22 mouse cellular contexts compared by ENCODE assay signal in the genomic region with DNA sequence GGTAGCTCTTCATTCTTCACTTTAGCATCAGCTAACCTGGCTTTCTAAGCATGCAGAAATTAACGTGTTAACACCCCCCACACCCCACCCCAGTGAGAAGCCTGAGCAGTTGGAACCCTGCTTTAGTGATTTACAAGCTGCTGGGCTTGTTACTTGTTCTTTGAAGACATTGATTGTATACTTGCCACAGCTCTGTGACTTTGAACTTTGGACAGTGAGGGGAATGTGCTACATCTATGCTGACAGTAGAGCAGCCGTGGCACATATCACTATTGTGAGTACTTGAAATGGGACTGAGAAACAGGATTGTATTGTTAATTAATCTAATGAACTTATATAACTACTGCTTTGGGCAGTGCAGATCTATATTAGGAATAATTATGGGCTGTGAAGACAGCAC.
"Had no signal": no experiment of that assay in that cellular context is flagged by ENCODE, and none has a peak within 500 bp of the region (broad histone marks: within the 10 kb centered on the region; RNA-seq: fewer than 3 reads in every experiment).

No protein-coding gene starts in this region.

- H3K36me3 ChIP-seq: liver, embryonic 15.5 days; midbrain, embryonic 15.5 days; neural tube, embryonic 12.5 days; neural tube, embryonic 15.5 days had no signal

- DNase-seq: kidney, adult 18-20 months; kidney, postnatal 14 days; layer of hippocampus, adult 9-11 months; lung, adult 2 months; lung, postnatal 14 days; lung, postnatal 4 days; right cerebral cortex, adult 18-20 months; right cerebral cortex, postnatal 14 days; right cerebral cortex, postnatal 4 days; thymus, adult 2 months; thymus, postnatal 25 days had no signal

- H3K9ac ChIP-seq: limb, embryonic 13.5 days; liver, embryonic 12.5 days; liver, embryonic 15.5 days; midbrain, embryonic 15.5 days; neural tube, embryonic 12.5 days; neural tube, embryonic 15.5 days had no signal

- H3K4me2 ChIP-seq: limb, embryonic 13.5 days; liver, embryonic 12.5 days; liver, embryonic 15.5 days; midbrain, embryonic 11.5 days; midbrain, embryonic 15.5 days; neural tube, embryonic 12.5 days; neural tube, embryonic 15.5 days had no signal

- H3K4me1 ChIP-seq: liver, embryonic 15.5 days; midbrain, embryonic 15.5 days; neural tube, embryonic 12.5 days; neural tube, embryonic 15.5 days had no signal

- H3K27ac ChIP-seq: layer of hippocampus, adult 2 months; limb, embryonic 10.5 days; limb, embryonic 13.5 days; liver, embryonic 12.5 days; liver, embryonic 15.5 days; midbrain, embryonic 15.5 days; neural tube, embryonic 12.5 days; neural tube, embryonic 15.5 days; stomach, postnatal 0 days had no signal

- H3K4me3 ChIP-seq: layer of hippocampus, adult 2 months; limb, embryonic 10.5 days; limb, embryonic 13.5 days; liver, embryonic 12.5 days; liver, embryonic 15.5 days; midbrain, embryonic 15.5 days; neural tube, embryonic 12.5 days; neural tube, embryonic 15.5 days had no signal

- H3K27me3 ChIP-seq: limb, embryonic 13.5 days; liver, embryonic 12.5 days; liver, embryonic 15.5 days; midbrain, embryonic 15.5 days; neural tube, embryonic 12.5 days; neural tube, embryonic 15.5 days had no signal

- ATAC-seq: inflammation-experienced regulatory T-cells, adult 6 months; liver, embryonic 12.5 days; midbrain, embryonic 15.5 days had no signal

- H3K9me3 ChIP-seq: limb, embryonic 10.5 days; limb, embryonic 13.5 days; liver, embryonic 12.5 days; liver, embryonic 15.5 days; midbrain, embryonic 15.5 days; neural tube, embryonic 12.5 days; neural tube, embryonic 15.5 days had no signal
